In genomic region chr15:27604558-27604957, GRCm38 (mm10) we compare ENCODE assay signal across 21 mouse cellular contexts.
"Had no signal": no experiment of that assay in that cellular context is flagged by ENCODE, and none has a peak within 500 bp of the region (broad histone marks: within the 10 kb centered on the region; RNA-seq: fewer than 3 reads in every experiment).

No protein-coding gene starts in this region.

- H3K4me3 ChIP-seq: lung, embryonic 15.5 days; megakaryocyte, embryonic 14.5 days; midbrain, embryonic 13.5 days; myocyte; neural tube, embryonic 13.5 days; neural tube, embryonic 15.5 days had no signal

- DNase-seq: lung, adult 2 months; lung, postnatal 14 days; lung, postnatal 36 days; retina, postnatal 1 day; right cerebral cortex, adult 18-20 months; right cerebral cortex, postnatal 25 days; right cerebral cortex, postnatal 4 days; spleen, adult 18-20 months; thymus, adult 18-20 months; thymus, postnatal 14 days; thymus, postnatal 36 days had no signal

- H3K9ac ChIP-seq: lung, embryonic 15.5 days; midbrain, embryonic 13.5 days; neural tube, embryonic 13.5 days; neural tube, embryonic 15.5 days had no signal

- H3K27me3 ChIP-seq: lung, embryonic 15.5 days; megakaryocyte, embryonic 14.5 days; midbrain, embryonic 13.5 days; neural tube, embryonic 13.5 days; neural tube, embryonic 15.5 days had no signal

- H3K9me3 ChIP-seq: lung, embryonic 15.5 days; megakaryocyte, embryonic 14.5 days; midbrain, embryonic 13.5 days; neural tube, embryonic 13.5 days; neural tube, embryonic 15.5 days had no signal

- ATAC-seq: lung, postnatal 0 days; midbrain, embryonic 13.5 days; midbrain, embryonic 16.5 days had no signal

- H3K4me1 ChIP-seq: lung, embryonic 15.5 days; midbrain, embryonic 13.5 days; neural tube, embryonic 13.5 days; neural tube, embryonic 15.5 days had no signal

- H3K4me2 ChIP-seq: lung, embryonic 15.5 days; midbrain, embryonic 11.5 days; midbrain, embryonic 13.5 days; neural tube, embryonic 13.5 days; neural tube, embryonic 15.5 days had no signal

- H3K27ac ChIP-seq: lung, embryonic 15.5 days; macrophage; midbrain, embryonic 13.5 days; neural tube, embryonic 13.5 days; neural tube, embryonic 15.5 days had no signal
